Mouse (Mus musculus): ENCODE data around the gene Cyth4.

DNA sequence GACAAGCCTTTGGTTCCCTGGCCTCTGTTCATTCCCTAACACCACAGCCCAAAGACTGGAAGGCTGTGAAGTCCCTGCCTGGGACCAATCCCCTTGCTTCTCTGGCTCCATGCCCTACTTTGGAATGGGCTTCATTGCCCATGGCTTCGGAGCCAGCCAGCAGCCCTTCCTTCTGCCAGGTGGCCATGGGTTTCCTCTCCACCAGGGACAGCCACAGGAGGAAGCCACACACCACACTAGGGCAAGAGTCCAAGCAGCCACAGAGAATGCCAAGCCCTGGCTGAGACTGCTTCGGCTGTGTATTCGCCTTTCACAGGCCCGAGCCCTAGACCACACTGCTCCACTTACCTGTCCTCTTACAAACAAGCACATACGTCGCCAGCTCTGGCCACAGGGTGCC is 9.2 kb downstream of the Cyth4 start:
- TF ChIP-seq POLR2A (IDR thresholded peaks at IDR 0.05; ENCODE audit: borderline replicate concordance, low read depth, low read length) (no peak), CTCF (IDR thresholded peaks at IDR 0.05; ENCODE audit: low read depth, low read length) (no peak)
